Mouse (Mus musculus) gastrocnemius, adult 8-10 months (tissue): ENCODE measurements at regions not wholly inside any gene's neighbourhood (a gene's known extent, or its start where the extent isn't known, plus 50 kb on each side); places are given as distances from the start of the nearest gene placed in this dataset.

Experiments
- DNase-seq, 2 experiments: peaks; one replicate each; pipeline ENCODE4 v3.0.0; 2022; ENCODE audit warnings: low spot score in 2 of 2

DNA sequence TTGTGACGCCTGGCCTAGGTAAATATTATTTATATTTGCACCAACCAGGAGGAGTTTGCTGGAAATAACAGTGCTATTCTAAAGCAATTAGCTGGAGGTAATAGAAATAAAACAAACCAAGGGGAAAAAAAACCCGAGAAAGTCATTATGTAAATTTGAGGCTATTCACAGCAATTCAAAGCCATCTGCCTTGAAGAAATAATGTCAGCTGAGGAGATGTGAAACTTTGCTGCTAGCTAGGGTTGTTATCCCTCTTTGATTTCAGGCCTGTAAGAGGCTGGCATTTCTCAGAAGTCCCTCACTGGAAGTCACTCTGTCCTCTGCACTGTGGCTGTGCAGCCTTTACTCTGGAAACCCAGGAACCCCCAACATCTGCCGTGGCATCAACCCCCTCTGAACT lies 67.5 kb upstream of the Map1b start:
- DNase-seq, result no peak

DNA sequence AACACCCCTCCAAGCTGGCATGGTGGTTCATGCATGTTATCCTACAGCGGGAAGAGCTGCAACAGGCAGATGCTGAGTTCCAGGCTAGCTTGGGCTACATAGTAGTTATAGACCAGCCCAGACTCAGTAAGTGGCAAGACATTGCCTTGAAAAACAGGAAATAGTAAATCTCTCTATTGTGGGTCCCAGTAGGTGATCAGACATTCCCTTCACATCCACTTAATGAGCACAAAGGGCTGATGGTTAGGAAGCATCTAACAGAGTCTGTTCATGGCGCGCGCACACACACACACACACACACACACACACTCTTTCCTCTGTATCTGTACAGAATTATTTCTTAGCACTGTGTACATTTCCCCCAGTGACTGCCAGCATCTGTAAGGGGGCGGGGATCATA lies 64.0 kb upstream of the Map1b start:
- DNase-seq, result no peak

DNA sequence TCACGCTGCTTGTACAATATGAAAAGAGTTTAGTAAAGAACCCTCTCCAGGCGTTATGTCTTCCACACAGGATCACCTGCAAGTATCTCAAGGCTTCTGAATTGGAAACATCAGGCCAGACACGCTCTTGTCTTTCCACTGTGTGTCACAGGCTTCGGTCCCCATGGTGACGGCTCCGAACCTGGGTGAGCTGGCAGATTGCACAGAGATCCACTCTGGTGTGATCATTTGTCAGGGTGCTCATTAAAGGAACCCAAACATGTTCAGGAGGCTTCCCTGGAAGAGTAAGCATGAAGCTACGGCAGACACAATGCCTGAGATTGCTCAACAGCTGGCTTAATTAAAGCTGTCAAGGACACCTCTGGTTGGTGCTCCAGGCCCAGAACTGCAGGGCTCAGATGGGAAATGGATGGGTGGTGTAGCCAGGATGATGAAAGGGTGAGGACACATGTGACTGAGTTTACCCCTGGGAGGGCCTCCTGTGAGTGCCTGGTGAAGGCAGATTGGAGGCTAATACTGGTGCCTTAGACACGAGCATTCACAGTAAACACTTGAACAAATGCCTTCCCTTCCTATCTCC lies 63.3 kb upstream of the Map1b start:
- no peak for DNase-seq

DNA sequence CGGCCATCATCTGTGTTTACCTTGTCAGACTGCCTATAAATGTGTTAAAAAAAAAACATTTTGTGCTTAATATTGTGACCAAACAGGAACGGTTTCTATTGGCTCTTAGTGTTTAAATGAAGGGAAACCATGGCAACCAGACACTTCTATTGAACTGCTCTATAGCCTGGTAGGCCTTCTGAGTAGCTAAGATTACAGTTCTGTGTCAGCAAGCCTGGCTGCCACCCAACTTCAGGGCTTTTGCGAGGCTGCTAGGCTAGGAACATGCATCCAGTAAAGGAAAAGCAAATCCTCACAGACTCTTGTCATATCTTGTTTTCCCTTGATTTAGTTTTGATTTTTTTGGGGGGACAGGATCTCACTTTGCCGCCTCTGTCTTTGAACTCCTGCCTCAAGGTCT lies 61.3 kb upstream of the Map1b start:
- DNase-seq, result no peak

DNA sequence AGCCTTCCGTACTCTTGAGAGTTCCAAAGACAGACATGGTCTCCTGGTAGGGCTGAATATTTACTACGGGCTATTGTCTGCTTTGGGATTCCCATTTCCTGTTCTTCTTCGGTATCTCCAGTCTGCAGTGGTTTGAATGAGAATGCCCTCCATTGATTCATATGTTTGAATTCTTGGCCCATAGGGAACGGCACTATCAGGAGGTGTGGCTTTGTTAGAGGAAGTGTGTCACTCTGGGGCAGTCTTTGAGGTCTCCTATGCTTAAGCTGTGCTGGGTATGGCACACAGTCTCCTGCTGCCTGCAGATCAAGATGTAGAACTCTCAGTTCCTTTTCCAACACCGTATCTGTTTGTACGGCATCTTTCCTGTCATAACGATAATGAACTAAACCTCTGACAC lies 56.7 kb upstream of the Map1b start:
- no peak for DNase-seq

DNA sequence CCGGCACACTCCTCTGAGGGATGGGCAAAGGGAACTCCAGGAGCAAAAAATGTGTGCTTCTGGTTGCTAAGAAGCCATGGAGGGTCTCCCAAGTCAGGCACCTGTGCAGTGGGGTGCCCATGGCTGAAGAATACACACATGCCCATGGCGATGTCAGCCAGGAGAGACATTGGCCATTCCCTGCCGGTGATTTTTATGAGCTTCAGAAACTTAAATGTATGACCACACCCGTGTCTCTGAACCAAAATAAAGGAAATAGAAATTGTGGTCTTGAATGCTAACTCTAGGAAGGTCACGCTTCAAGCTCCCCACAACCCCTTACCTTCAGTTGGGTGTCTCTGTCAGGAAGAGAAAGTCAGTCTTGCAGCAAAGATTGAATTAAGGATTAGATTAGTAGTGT lies 56.0 kb upstream of the Map1b start:
- no peak for DNase-seq
